Mouse (Mus musculus) heart, embryonic 10.5 days (tissue): ENCODE results near the gene Tssk4. TPM values are rescaled to one million over a fixed set of nuclear protein-coding genes. Genes with fewer than 3 reads are reported as not detected.

Experiments
- polyA plus RNA-seq: library from polyadenylated mRNA; unstranded; fragments of >200 nt; fragmentation: Nextera tagmentation; extraction: Ambion mirVana; gene quantifications from 2 replicates; pipeline ENCODE4 v1.2.1, GENCODE M21; 2016

Tssk4 gene
- polyA plus RNA-seq, 1 experiment from 2014 or later = 0.57 TPM

Other genes with a start within 250 kb of the Tssk4 start
- gene Dhrs4, start 171.4 kb upstream of the Tssk4 start, polyA plus RNA-seq = 62.6 and 85.5 TPM in 2 replicates
- gene Carmil3, start 159.5 kb upstream of the Tssk4 start, polyA plus RNA-seq = 1.5 and 3.3 TPM in 2 replicates
- 0.36 and 0.41 TPM in 2 replicates for gene Cpne6, start 139.7 kb upstream of the Tssk4 start, polyA plus RNA-seq
- gene Nrl, start 125.2 kb upstream of the Tssk4 start, polyA plus RNA-seq = not detected in 2 replicates
- gene Pck2, start 109.9 kb upstream of the Tssk4 start, polyA plus RNA-seq = 31.5 and 32.5 TPM in 2 replicates
- 69.9 and 75.2 TPM in 2 replicates for gene Dcaf11, start 90.2 kb upstream of the Tssk4 start, polyA plus RNA-seq
- gene A730061H03Rik, start 89.8 kb upstream of the Tssk4 start, polyA plus RNA-seq = 1.3 TPM in 1 of 2 replicates, not detected in the other
- gene Fitm1, start 74.6 kb upstream of the Tssk4 start, polyA plus RNA-seq = 74.6 and 136 TPM in 2 replicates
- 173 and 196 TPM in 2 replicates for gene Psme1, start 72.1 kb upstream of the Tssk4 start, polyA plus RNA-seq
- 17.1 and 22.1 TPM in 2 replicates for gene Emc9, start 64.9 kb upstream of the Tssk4 start, polyA plus RNA-seq
- 188 and 205 TPM in 2 replicates for gene Psme2, start 59.1 kb upstream of the Tssk4 start, polyA plus RNA-seq
- gene Rnf31, start 58.5 kb upstream of the Tssk4 start, polyA plus RNA-seq = 14.4 and 21.9 TPM in 2 replicates
- gene Irf9, start 46.6 kb upstream of the Tssk4 start, polyA plus RNA-seq = 5.9 and 7.4 TPM in 2 replicates
- gene Rec8, start 32.1 kb upstream of the Tssk4 start, polyA plus RNA-seq = 13.7 and 17.6 TPM in 2 replicates
- gene Ipo4, start 14.2 kb upstream of the Tssk4 start, polyA plus RNA-seq = 103 and 108 TPM in 2 replicates
- 2.3 and 3.1 TPM in 2 replicates for gene Gm49378, start 12.3 kb upstream of the Tssk4 start, polyA plus RNA-seq
- 91.6 and 96.4 TPM in 2 replicates for gene Tm9sf1, start 6.4 kb upstream of the Tssk4 start, polyA plus RNA-seq
- gene Mdp1, start 10.3 kb downstream of the Tssk4 start, polyA plus RNA-seq = 71.6 and 79.7 TPM in 2 replicates
- gene Gmpr2, start 21.8 kb downstream of the Tssk4 start, polyA plus RNA-seq = 50.8 and 58.8 TPM in 2 replicates
- 543 and 573 TPM in 2 replicates for gene Nedd8, start 21.9 kb downstream of the Tssk4 start, polyA plus RNA-seq
- gene Tinf2, start 31.6 kb downstream of the Tssk4 start, polyA plus RNA-seq = 44.4 and 50.4 TPM in 2 replicates
- 0.46 and 1.6 TPM in 2 replicates for gene Tgm1, start 63.7 kb downstream of the Tssk4 start, polyA plus RNA-seq
- 25.1 and 29.4 TPM in 2 replicates for gene Rabggta, start 72.1 kb downstream of the Tssk4 start, polyA plus RNA-seq
- gene Dhrs1, start 95.5 kb downstream of the Tssk4 start, polyA plus RNA-seq = 59.7 and 60.5 TPM in 2 replicates
- gene Nop9, start 95.5 kb downstream of the Tssk4 start, polyA plus RNA-seq = 33.2 and 49.1 TPM in 2 replicates
- 1.4 and 2.0 TPM in 2 replicates for gene Cideb, start 108.3 kb downstream of the Tssk4 start, polyA plus RNA-seq
- gene Ltb4r2, start 111.2 kb downstream of the Tssk4 start, polyA plus RNA-seq = 0.44 and 1.1 TPM in 2 replicates
- gene Ltb4r1, start 115.8 kb downstream of the Tssk4 start, polyA plus RNA-seq = 0.53 and 0.79 TPM in 2 replicates
- 14.5 and 18.1 TPM in 2 replicates for gene Adcy4, start 133.9 kb downstream of the Tssk4 start, polyA plus RNA-seq
- 20.0 and 32.0 TPM in 2 replicates for gene Ripk3, start 138.7 kb downstream of the Tssk4 start, polyA plus RNA-seq
- gene Nfatc4, start 173.0 kb downstream of the Tssk4 start, polyA plus RNA-seq = 15.4 and 35.8 TPM in 2 replicates
- 27.1 and 32.7 TPM in 2 replicates for gene Nynrin, start 203.8 kb downstream of the Tssk4 start, polyA plus RNA-seq
- 0.12 and 0.30 TPM in 2 replicates for gene Cbln3, start 234.2 kb downstream of the Tssk4 start, polyA plus RNA-seq
- 18.2 and 23.2 TPM in 2 replicates for gene Khnyn, start 234.8 kb downstream of the Tssk4 start, polyA plus RNA-seq